Mouse (Mus musculus) layer of hippocampus, postnatal 36 days (tissue): ENCODE measurements around the gene Eef2k. TPM values are rescaled to one million over a fixed set of nuclear protein-coding genes. Genes with fewer than 3 reads are reported as not detected.
A peak's percentile ranks its signal among the peaks of the same experiment; 100 is the strongest.

ENCODE experiments used
- DNase-seq, 2 experiments: peaks; one replicate each; pipeline ENCODE4 v3.0.0; 2022
- total RNA-seq, 2 experiments: library from RNA; stranded (reverse); gene quantifications; 2 replicates each; pipeline ENCODE4 v1.2.3; 2021

The Eef2k gene
- 10 to 100 TPM; 24.8 to 26.7 TPM for total RNA-seq

DNA sequence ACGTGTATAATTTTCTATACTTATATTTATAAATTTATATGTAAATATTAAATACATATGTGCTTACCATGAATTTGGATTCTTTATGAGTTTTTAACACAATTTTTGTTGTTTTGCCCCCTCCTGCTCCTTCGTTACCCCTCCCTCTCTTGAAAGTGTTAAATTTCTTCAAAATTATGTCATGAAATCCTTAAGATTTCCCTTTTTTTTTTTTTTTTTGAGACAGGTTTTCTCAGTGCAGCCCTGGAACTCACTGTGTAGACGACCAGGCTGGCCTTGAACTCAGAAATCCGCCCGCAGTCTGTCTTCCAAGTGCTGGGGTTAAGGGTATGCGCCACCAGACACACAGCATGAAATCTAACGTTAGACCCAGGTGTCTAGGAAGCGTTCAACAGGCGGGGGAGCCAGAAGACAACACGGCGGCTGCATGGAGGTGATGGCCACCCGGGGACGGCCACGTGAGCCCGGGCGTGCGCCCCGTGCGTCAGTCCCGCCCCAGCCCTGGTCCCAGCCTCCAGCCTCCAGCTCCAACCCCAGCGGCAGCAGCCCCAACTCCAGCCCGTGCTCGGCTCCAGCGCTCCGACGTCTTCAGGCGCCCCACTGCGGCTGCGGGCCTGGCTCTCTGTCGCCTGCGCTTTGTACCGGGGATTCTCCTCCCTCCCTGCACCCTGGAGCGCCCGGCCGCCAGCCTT, at the start of gene Eef2k:
Gene Eef2k, plus strand, starts transcription at position 487 of the 692 bp plus-strand sequence.
- DNase-seq = peak; percentile 81 to 85

DNA sequence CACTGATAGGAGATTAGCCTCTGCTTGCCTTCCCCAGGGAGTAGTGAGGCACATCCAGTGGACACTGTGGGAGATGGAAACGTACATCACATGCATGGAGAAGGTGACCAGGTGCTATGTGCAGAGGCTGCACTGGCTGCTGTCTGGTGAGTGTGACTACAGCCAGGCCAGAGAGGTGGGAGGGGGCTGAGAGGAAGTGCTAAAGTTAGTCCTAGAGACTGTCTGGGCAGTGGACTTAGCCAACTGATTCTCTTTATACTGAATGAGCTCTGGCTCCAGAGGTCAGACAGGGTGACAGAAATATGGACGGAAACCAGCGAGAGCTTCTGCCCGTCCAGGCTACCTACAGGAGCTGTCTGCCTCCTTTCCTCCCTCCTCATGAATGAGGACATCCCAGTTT, 47.1 kb upstream of the Eef2k start:
- no peak for DNase-seq

DNA sequence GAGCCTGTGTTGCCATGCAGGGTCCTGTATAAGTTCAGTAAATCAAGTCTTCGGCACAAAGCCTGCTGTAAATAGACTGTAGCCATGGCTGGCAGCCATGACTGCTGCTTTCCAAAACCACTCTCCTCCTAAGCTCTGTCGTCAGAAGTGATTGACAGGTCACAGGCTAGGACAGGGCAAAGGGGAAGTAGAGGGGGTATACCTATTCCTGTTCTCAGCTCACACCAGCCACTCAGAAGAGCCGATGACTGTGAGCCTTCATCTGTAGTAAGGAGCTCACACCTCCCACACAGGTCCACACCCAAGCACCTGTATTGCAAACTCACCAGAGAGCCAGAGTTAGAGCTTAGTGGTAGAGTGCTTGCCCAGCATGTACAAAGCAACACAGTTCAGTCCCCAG, 46.3 kb upstream of the Eef2k start:
- no peak for DNase-seq

GRCm38 (mm10) chr7:120803268-120803667, 39.4 kb upstream of the Eef2k start:
- DNase-seq = no peak

DNA sequence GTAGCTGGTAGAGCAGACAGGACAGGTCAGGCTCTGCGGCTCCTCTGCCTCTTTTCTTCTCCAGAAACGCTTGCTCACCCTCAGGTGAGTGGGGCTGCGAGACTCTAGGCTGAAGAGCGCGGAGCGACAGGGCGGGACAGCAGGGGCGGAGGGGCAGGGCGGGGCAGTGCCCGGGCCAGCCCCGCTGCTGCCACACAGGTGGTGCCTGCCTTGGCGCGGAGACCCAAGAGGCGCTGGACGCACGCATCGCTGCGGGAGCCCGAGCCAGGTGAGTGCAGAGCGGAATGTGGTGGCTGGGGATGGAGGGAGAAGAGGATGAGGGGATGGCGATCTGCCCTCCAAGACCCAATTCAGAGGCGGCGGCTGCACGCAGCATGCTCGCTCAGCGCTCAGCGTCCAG, 32.9 kb upstream of the Eef2k start:
- DNase-seq = no peak

DNA sequence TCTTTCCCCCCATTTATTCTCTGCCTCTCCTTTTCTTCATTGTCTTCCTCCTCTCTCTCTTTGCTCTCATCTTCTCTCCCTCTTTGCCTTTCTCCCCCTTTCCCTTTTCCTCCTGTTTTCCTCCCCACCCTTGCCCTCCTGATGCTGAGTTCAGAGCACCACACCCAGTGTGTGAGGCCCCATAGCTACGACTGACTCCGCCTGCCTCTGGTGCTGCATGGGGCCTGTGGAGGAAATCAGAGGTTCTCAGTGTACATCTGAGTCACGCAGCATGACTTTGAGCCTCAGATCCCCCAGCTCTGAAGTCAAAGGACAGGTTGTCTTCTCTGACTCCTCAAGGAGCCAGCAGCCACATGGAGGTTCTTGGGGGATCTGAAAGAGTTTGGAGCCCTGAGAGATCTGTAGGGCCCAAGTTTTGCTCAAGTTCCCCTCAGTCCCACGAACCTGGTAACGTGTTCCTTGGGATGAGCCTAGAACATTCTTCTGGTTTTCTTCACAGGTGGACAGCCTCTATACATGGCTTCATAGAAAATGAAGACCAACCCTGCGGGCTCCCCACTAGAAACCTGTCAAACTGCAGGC, 30.7 kb upstream of the Eef2k start, which contains the start of gene Gm5737:
Gene Gm5737, plus strand, starts transcription at position 532 of the 582 bp plus-strand sequence.
- DNase-seq = no peak

DNA sequence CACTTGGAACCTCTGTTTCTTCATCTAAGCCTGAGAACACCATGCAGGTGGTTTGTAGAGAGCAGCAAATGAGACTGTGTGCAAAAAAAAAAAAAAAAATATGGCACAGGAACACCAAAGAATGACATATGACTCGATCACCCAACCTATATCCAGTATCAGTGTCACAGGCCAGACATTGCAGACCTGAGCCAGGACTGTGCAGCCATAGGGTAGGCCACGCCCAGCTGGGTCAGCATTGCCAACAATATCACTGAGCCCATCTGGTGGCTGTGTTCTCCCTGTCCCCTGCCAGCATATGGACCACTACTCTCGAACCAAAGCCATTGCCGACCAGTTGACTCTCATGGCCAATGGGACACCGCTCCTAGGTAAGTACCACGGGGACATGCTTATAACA, 25.1 kb upstream of the Eef2k start:
- no peak for DNase-seq

GRCm38 (mm10) chr7:120819386-120819785, 23.2 kb upstream of the Eef2k start:
- DNase-seq = no peak

DNA sequence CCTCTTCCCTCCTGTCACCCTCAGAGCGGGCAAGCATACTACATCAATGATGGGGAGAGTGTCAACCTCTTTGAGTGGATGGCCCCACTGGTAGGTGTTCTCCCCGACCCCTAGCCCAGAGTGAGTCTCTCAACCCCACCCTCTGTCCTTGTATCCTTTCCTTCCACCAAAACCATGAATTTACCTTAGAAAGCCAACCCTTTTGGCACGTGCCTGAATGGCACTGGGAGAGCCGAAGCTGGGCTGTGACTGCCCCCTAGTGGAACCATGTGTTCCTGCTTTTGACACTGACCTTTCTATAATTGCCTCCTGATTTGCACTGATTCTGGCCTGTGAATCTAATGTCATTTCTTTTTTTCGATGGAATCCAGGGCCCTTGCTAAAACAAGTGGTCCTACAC, 19.4 kb upstream of the Eef2k start:
- DNase-seq = peak; percentile 47 to 52

DNA sequence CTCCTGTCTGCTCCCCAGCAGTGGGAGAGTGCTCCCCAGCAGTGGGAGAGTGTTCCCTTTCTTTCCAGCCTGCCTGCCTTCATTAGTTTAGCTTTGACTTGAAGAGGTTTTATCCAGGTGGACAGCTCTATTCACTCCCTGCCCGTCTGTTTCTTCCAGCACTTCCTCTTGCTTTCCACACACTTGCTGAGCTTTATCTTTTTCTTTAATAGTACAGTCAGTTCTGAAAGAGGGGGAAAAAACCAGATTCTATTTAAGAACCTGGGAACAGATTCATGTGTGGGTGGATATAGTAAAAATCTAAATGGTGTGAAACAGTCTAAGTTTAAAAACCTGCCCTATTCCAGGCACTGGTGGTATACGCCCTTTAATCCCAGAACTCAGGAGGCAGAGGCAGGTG, 17.5 kb upstream of the Eef2k start:
- DNase-seq = no peak

DNA sequence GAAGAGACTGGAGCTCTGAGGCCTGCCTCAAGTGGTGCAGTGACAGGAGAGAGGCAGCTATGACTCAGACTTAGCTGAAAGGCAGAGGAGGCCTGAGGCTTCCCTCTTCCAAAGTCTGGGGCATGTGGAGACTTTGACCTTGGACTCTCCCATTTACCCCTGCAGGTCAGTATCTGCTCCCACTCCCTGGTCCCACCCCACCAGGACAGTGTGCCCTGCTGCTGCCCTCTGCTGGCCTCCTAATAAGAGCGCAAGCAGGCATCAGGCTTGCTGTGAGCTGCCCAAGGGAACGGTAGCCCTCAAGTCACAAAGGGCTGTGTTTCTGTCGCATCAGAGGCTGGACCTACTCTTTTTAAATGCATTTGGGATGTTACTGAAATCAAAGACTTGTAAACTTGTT, 16.2 kb upstream of the Eef2k start:
- no peak for DNase-seq

DNA sequence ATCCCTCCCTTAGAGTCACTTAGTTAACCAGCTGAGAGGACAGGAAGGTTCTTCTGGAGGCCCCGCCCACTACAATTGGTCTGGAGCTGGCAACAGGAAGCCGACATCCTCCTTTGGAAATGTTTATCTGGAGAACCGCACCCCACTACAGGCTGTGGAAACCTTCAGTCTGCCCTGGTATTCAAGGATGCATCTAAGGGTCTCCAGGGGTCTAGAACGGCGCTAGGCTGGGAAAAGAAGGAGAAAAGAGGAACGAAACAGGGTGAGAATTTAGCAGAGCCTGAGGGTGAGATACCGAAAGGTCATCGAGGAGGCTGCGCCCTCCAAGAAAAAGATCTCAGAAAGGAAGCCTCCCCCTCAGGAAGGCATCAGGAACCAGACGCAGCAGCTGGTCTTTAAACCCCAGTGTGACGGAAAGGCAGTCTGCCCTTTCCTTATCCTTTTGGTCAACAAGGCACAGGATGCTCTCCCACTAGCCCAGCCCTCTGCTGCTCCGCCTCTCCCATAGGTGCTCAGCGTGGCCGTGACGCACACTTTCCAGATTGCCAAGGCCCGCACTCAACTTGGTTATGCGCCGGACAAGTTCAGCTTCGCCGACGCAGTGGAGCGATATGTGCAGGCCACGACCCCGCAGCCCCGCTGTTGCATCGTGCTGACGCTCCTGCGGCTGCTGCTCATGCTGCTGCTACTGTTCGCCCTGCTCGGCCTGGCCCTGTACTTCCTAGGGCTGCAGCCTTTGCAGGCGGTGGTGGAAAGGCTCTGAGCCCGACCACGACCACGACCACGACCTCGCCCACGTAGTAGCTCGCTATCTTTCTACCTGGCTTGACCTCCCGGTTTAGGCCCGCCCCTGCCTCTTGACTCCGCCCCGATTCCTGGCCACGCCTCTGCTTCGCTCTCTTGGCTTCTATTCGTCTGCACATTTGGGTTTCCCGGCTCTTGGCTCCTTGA, 11.9 kb upstream of the Eef2k start:
- DNase-seq = peak; percentile 29 to 46

- DNase-seq = no peak
Observed at GRCm38 (mm10) chr7:120834426-120834825, 8.2 kb upstream of the Eef2k start.

DNA sequence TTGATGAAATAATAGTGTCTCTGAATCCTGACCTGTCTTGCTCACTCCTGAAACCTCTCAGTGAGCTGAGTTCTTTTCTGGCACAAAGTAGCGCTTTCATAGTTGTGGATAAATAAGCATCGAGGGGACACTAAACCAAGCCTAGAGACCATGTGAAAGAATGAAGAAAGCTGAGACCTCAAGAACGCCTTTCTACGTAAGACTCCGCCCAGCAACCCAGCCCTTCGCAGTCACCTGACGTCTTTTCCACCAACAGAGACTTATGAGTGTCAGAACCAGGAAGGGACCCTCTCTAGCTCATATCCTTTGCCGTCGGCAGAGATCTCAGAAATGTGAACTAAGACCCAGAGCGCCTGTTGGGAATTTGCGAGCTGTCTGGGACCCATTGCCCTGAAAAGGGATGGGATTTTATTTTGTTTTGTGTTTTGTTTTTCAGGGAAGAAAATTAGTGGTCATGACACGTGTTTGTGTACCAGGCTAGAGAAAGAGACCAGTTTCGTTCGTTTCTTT, 7.7 kb upstream of the Eef2k start:
- peak; percentile 64 to 69 for DNase-seq

DNA sequence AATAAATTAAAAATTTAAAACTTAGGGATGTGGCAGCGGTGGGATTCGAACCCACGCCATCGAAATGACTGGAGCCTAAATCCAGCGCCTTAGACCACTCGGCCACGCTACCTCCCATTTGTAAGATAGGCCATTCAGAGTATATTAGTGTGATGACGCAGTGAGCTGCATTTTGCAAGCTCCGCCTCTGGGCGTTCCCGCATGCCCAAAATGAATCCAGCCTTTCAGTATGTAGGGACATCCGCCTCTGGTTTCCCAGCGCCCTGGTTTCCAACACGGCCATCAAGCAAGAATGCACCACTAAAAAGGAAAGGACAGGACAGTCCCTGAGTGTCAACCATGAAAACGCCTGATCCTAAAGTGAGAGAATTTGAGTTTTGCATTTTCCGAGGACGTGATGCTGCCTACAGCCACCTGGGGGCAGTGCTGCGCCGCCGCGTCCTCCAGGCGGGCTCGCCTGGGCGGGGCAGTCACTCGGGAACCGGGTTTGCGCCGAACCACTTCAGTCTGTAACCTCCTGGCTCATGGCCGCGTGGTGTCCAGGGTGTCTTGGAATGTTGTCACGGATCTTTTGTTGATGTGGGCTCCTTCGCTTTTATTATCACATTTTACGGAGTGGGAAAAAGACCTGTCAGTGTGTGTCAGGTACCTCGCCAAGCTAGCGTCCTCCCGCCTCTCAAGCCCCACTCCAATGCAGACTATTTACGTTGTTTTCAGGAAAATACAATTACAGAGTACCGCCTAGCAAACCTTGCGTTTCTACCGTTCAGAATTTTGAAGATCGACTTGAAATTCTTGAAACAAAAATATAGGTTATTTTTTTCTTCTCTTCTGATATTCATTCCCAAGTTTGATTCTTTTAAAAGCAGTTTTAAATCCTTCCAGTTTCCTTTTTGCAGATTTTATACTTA, 6.9 kb upstream of the Eef2k start:
- DNase-seq = peak; percentile 96 to 98

DNA sequence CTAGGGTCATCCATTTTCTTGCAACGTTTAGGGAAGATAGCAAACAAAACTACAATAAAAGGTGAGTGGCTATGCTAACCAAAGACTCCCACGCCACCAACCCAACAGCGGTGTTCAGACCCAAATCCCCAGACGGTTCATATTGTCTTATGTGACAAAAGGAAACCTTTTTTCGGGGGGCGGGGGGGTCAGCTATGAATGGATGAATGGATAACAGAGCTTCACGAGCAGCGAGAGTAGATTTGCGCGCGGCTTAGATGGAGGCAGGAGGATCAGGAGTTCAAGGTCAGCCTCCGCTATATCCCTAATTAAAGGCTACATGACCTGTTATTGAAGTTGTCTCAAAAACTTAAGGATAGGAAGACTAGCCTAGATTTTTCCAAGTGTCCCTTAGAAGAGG, 6.3 kb upstream of the Eef2k start:
- DNase-seq = no peak

DNA sequence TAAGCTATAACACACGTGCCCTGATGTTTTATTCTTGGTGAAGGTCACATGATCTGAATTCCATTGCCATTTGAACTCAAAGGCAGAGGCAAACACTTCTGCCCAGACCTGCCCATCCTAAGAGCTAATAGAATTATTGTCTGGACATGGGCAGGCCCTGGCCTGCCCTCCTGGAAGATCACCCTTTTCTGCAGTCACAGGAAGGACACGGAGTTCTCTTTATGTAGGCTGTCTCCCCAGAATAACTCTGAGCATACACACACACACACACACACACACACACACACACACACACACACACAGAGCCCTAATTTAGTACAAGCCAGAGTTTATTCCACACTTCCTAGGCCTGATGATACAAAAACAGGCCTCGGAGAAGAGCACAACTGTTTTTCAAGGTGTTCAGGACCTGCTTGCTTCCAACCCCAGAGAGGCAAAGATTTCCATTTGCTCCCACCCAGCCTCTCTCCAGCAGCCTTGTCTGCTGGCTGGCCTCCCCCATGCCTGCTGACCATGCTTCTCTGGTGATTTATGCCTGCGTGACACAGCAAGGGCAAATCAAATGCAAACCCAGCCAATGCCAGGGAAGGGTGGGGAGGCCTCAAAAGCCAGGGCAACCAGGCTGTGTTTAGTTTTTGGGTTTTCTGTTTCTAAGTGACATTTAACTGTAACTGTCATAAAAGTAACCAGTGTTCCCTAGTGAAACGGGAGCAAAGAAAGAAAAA, 4.0 kb upstream of the Eef2k start:
- no peak for DNase-seq

DNA sequence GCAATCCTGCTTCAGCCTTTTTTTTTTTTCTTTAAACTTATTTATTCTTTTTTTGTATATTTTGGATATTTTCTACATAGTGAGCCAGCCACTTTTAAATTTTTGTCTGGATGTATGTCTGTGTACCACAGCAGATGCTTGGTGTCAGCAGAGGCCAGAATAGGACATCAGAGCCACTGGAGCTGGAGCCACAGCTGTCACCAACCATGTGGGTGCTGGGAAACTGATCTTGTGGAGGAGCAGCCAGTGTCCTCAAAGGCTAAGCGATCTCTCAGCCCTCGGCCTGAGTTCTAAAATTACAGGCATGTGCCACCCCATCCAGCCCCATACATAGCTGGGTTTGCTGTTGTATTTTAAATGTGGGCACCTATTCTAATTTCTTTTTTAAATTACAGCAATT, 2.8 kb upstream of the Eef2k start:
- DNase-seq = no peak

- peak; percentile 88 to 90 for DNase-seq
Observed at GRCm38 (mm10) chr7:120843037-120843621, 498 bp downstream of the Eef2k start.

- DNase-seq = no peak
Observed at GRCm38 (mm10) chr7:120843852-120844435, 1.3 kb downstream of the Eef2k start.
